Mouse (Mus musculus): ENCODE data around the gene Nyap1.

Nyap1 gene

GRCm38 (mm10) chr5:137741023-137741931, at the start of gene Nyap1:
Gene Nyap1 (minus strand): TSS chr5:137741607.
- DNase-seq (ENCODE audit: low spot score in 2 of 2), result peak; percentile 75 to 80

GRCm38 (mm10) chr5:137788946-137789531, 47.6 kb upstream of the Nyap1 start:
- no peak for DNase-seq (ENCODE audit: low spot score in 2 of 2)

GRCm38 (mm10) chr5:137788171-137788570, 46.8 kb upstream of the Nyap1 start:
- DNase-seq (ENCODE audit: low spot score in 2 of 2), result no peak

DNA sequence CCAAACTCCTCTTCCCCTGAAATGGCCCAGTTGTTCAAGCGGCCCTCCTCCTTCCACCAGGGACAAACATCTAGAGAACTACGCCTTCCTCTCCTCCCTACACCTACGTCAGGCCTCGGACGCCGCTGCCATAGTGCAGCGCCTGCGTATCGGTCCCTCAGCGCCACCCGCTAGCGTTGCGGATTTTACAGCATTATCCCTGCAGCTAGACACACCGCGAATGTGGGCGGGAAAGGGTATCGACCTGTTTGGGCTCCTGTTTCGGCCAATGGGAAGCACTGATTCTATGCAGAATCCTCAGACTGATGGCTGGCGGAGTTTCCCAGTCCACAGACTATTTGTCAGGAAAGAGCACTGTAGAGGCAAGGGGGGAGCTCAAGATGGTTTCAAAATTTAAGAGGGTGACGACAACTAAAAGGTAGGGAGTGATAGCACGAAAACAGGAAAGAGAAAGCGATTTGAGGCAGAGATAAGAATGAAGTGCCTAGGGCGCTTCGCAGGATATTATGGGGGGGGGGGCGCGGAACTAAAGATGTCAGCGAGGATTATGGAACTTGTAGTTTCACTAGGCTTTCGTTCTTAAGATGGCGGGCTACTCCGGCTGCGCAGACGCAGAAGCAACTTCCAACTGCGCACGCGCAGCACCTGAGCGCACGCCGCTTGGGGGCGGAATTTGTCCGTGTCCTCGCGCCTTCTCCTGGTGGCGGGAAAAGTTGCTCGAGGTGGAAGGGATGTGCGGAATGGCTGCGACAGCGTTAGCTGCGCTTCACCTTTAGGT, 45.9 kb upstream of the Nyap1 start, which contains the start of the genes Mepce and Zcwpw1:
Mepce (minus strand) TSS at position 505 of the 778 bp plus-strand sequence.
Zcwpw1 (plus strand) TSS at position 648 of the 778 bp plus-strand sequence.
- peak; percentile 94 to 97 for DNase-seq (ENCODE audit: low spot score in 2 of 2)

GRCm38 (mm10) chr5:137786109-137786942, 44.9 kb upstream of the Nyap1 start:
- peak; percentile 99 for DNase-seq (ENCODE audit: low spot score in 2 of 2)

GRCm38 (mm10) chr5:137785164-137786031, 44.0 kb upstream of the Nyap1 start:
- DNase-seq (ENCODE audit: low spot score in 2 of 2), result peak; percentile 43 to 53

GRCm38 (mm10) chr5:137784546-137784945, 43.1 kb upstream of the Nyap1 start:
- DNase-seq (ENCODE audit: low spot score in 2 of 2), result no peak

GRCm38 (mm10) chr5:137783901-137784540, 42.6 kb upstream of the Nyap1 start:
- DNase-seq (ENCODE audit: low spot score in 2 of 2), result no peak

DNA sequence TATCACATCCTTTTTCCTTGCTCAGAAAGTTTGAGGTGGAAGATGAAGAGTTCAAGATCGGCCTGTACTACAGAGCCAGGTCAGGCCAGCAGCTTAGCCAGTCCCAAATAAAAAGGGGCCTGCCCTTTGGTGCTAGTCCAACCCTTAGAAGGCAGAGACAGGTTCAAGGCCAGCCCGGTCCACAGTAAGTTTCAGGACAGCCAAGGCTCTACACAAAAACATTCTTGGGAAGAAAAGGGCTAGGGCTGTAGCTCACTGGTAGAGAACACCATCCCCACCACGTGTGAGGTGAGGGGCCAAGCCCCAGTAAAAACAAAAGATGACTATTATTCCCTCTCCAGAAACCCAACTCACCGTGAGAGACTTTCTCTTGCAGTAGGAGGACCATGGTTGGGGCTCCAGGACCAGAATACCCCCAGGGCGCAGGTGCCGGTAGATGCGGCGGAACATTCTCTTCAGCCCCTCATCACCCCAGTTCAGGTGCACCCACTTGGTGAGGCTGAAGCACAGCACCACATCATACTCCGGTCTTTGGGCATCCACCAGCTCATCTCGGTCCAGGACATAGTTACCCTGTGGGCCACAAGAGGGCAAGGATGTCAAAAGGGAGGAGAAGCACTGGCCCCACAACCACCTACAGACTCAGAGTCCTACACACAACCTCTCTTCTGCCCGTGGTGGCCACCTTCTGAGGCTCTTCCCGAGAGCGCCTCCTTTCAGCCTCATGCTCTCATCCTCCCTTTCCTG, 41.5 kb upstream of the Nyap1 start:
- no peak for DNase-seq (ENCODE audit: low spot score in 2 of 2)

DNA sequence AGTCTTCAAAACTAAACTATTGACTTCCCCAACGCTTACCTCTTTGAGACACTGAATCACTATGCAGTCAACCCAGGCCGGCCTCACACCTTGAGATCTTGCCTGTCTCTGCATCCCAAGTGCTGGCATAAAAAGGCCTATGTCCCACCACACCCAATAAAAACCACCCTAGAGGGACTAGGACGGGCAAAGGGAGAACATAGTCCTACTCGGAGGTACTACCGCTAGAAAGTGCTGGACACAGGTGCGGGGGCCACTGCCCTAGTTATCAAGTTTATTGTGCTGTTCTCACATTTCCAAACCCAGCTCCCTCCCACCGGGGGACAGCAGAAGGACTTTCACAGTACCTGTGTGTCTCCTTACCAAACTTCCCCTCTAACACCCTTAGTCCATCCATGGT, 40.3 kb upstream of the Nyap1 start:
- no peak for DNase-seq (ENCODE audit: low spot score in 2 of 2)

- DNase-seq (ENCODE audit: low spot score in 2 of 2), result no peak
Measured at GRCm38 (mm10) chr5:137779053-137779933, 37.9 kb upstream of the Nyap1 start.

GRCm38 (mm10) chr5:137778635-137779034, 37.2 kb upstream of the Nyap1 start, which contains the start of gene Ppp1r35:
Gene Ppp1r35 (plus strand): TSS chr5:137778849.
- peak; percentile 97 for DNase-seq (ENCODE audit: low spot score in 2 of 2)

DNA sequence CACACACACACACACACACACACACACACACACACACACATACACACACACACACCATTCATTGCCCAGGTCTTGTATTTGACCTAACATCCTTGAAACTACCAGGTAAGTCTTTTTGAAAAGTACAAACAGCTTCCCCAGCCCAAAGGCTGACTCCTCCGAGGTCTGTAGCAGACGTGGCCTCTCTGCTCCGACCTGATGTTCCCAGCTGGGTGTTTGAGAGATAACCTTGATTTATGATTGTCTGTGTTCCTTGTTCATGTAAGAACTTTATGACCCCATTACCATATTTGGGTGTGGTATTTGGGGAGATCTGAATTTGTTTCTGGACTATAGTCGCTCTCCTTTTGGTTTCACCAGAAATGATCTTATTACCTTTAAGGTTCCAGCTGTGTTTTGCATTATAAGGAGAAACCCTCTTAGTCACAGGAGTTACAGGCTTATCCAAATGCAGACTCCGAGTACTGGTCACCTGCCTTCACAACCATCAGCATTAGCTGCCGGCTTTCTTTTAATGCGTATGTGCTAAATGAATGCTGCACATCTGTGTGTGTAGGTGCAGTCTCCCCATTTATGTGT, 35.9 kb upstream of the Nyap1 start:
- no peak for DNase-seq (ENCODE audit: low spot score in 2 of 2)

- no peak for DNase-seq (ENCODE audit: low spot score in 2 of 2)
Measured at GRCm38 (mm10) chr5:137776408-137776918, 35.1 kb upstream of the Nyap1 start.

DNA sequence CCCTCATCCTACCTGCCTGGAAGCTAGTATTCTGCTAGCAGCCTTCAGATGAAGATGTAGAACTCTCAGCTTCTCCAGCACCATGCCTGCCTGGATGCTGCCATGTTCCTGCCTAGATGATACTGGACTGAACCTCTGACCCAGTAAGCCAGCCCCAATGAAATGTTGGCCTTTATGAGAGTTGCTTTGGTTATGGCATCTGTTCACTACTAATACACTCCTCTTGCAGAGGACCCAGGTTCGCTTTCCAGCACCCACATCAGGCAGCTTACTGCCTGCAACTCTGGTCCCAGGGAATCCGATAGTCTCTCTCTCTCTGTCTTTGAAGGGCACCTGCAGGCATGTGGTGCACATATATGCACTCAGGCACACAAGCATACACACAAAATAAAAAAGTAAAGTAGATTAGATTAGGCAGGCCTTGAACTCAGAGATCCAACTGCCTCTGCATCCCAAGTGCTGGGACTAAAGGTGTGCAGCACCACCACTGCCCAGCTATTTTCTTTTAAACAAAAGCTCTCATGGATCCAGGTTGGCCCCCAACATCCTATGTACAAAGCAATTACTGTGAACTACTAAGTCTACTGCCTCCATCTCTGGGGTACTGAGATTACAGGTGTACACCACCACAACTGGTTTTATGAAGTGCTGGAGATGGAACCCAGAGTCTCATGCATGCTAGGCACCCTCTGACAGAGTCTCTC, 34.3 kb upstream of the Nyap1 start:
- no peak for DNase-seq (ENCODE audit: low spot score in 2 of 2)

GRCm38 (mm10) chr5:137772755-137773154, 31.3 kb upstream of the Nyap1 start:
- no peak for DNase-seq (ENCODE audit: low spot score in 2 of 2)

- DNase-seq (ENCODE audit: low spot score in 2 of 2), result no peak
Measured at GRCm38 (mm10) chr5:137770709-137771108, 29.3 kb upstream of the Nyap1 start.

Data from right cerebral cortex, adult 2 months (tissue).